Mouse (Mus musculus) kidney, embryonic 14.5 days (tissue): ENCODE data around the gene Tfap2a. TPM values are rescaled to one million over a fixed set of nuclear protein-coding genes. Genes with fewer than 3 reads are reported as not detected.

ENCODE experiments used
- ATAC-seq: fragments of 200-750 bp; cut with Nextera tagmentation; 2 replicates; pipeline ENCODE4 v1.8.0; 2017; ENCODE audit warnings: moderate number of reproducible peaks, mild to moderate bottlenecking, moderate TSS enrichment, moderate library complexity; ENCODE audit not compliant: low FRiP score, low TSS enrichment
- H3K27ac ChIP-seq: fragments of 300-500 bp; sonication (generic); 2 replicates; pipeline ENCODE4 v1.5.1; 2014; ENCODE audit warnings: low read depth, mild to moderate bottlenecking, low read length, moderate library complexity, mixed read lengths
- H3K27me3 ChIP-seq: fragments of 300-500 bp; sonication (generic); 2 replicates; pipeline ENCODE4 v1.6.1; 2014; ENCODE audit warnings: mild to moderate bottlenecking, low read length; ENCODE audit not compliant: control insufficient read depth, insufficient read depth
- H3K36me3 ChIP-seq: fragments of 300-500 bp; sonication (generic); 2 replicates; pipeline ENCODE4 v1.6.1; 2014; ENCODE audit warnings: low read length, mixed read lengths; ENCODE audit not compliant: control insufficient read depth, insufficient read depth
- H3K4me1 ChIP-seq: fragments of 300-500 bp; sonication (generic); 2 replicates; pipeline ENCODE4 v1.6.1; 2014; ENCODE audit warnings: low read length, mixed read lengths; ENCODE audit not compliant: control insufficient read depth, insufficient read depth
- H3K4me2 ChIP-seq: fragments of 300-500 bp; sonication (generic); replicated peaks from 2 replicates; pipeline ENCODE4 v1.6.1; 2014; ENCODE audit warnings: low read depth, mild to moderate bottlenecking, low read length
- H3K4me3 ChIP-seq: fragments of 300-500 bp; sonication (generic); 2 replicates; pipeline ENCODE4 v1.5.1; 2014; ENCODE audit warnings: mild to moderate bottlenecking, low read length
- H3K9ac ChIP-seq: fragments of 300-500 bp; sonication (generic); 2 replicates; pipeline ENCODE4 v1.6.1; 2014; ENCODE audit warnings: low read depth, mild to moderate bottlenecking, low read length, moderate library complexity
- H3K9me3 ChIP-seq: fragments of 300-500 bp; sonication (generic); 2 replicates; pipeline ENCODE4 v1.6.1; 2016; ENCODE audit warnings: low read length; ENCODE audit not compliant: control insufficient read depth
- WGBS: fragments of 180-500 bp; shearing (Covaris S2); extraction: QIAGEN DNeasy Blood & Tissue Kit; methylation state at CpG from one replicate; pipeline ENCODE4 v1.1.7; 2014; 5-methylcytosine and 5-hydroxymethylcytosine counted together
- polyA plus RNA-seq: library from polyadenylated mRNA; unstranded; fragments of >200 nt; fragmentation: Nextera tagmentation; extraction: Ambion mirVana; gene quantifications from 2 replicates; pipeline ENCODE4 v1.2.1, GENCODE M21; 2014

Gene Tfap2a
- polyA plus RNA-seq, 1 experiment from 2014 or later = 4.8 TPM

GRCm38 (mm10) chr13:40729592-40730431, 8.4 kb downstream of the Tfap2a start:
- ATAC-seq = no peak
- no peaks in the 10 kb centered on the region for H3K4me1 ChIP-seq
- under 1% methylated on average over 52 of the region's 52 CpGs for WGBS

GRCm38 (mm10) chr13:40729037-40729436, 9.1 kb downstream of the Tfap2a start:
- H3K27me3 ChIP-seq = peaks cover 70% of the 10 kb centered on the region

More at GRCm38 (mm10) chr13:40729592-40730431, 8.4 kb downstream of the Tfap2a start:
- Histone ChIP-seq H3K27me3 (peaks cover 73% of the 10 kb centered on the region), H3K4me3 (peak overlapping the region; percentile 38), H3K9me3 (no peaks in the 10 kb centered on the region), H3K27ac (peak overlapping the region; percentile 59; the same call in 1 of the 2 replicates), H3K4me2 (no peak overlapping the region; the same call in 1 of the 2 replicates), H3K9ac (peak overlapping the region; percentile 53), H3K36me3 (no peaks in the 10 kb centered on the region)

DNA sequence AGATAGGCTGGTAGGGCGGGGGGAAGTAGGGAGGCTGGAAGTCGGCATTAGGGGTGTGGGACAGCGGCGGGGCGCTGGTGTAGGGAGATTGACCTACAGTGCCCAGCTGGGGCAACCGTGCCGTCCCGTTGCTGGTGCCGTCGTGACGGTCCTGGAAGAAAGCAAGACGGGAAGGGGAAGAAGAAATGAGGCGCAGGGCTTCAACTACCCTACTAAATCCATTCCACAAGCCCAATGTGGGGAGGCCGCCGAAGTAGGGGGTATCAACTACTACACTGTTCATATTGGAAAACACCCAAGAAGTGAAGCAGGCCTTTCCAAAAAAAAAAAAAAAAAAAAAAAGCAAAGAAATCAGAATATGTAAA, 9.6 kb downstream of the Tfap2a start:
- Histone ChIP-seq H3K4me3 (peak overlapping the region; percentile 38), H3K27ac (no peak overlapping the region), H3K9ac (peak overlapping the region; percentile 61), H3K36me3 (no peaks in the 10 kb centered on the region), H3K4me1 (no peaks in the 10 kb centered on the region), H3K27me3 (peaks cover 70% of the 10 kb centered on the region), H3K9me3 (no peaks in the 10 kb centered on the region), H3K4me2 (peak overlapping the region; percentile 28)
- 1% methylated on average over 15 of the region's 15 CpGs for whole genome bisulfite sequencing
- ATAC-seq = no peak

More at GRCm38 (mm10) chr13:40729037-40729436, 9.1 kb downstream of the Tfap2a start:
- Histone ChIP-seq H3K36me3 (no peaks in the 10 kb centered on the region), H3K4me2 (peak overlapping the region; percentile 28; the same call in 1 of the 2 replicates), H3K4me3 (peak overlapping the region; percentile 38), H3K9me3 (no peaks in the 10 kb centered on the region), H3K9ac (peak overlapping the region; percentile 53; the same call in 1 of the 2 replicates), H3K27ac (peak overlapping the region; percentile 59; the same call in 1 of the 2 replicates), H3K4me1 (no peaks in the 10 kb centered on the region)
- WGBS = 3% methylated on average over 13 of the region's 13 CpGs
- ATAC-seq = no peak

DNA sequence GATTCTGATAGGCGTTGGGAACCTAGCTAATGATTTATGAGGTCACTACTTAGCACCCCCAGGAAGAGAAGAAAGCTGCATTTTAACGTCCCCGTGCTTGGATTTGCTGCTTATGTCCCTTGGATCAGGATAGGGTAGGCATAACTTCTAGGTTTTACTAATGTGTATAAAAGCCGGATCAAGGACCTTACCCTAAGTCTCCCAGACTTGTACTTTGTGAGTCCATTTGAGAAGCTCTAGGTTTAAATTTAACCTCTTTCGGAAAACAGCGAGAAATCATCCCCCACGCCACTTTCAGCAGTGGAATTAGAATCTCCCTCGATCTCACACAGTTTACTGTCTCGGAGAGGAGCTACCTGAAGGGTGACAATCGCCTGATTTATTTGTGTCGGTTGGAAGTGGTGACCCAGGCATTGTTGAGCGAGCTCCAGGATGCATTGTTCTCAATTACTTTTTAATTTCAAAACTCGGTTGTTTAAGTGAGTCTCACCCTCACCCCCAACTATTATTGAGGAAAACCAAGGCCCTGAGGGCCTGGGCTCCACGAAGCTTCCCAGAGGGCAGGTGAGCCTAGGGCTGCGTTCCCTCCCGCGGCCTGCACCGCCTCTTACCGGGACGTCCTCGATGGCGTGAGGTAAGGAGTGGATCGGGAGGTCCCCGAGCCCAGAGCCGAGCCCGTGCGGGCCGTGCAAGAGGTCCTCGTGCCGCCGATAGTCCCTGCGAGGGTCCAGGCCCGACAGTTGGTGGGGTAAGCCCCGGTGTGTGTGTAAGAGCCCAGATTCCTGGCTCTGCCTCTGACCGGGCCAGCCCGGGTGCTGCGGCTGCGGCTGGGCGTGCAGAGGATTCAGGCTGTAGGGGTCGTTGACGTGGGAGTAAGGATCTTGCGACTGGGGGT, 10.2 kb downstream of the Tfap2a start:
- peak overlapping the region; percentile 47 for H3K27ac ChIP-seq

GRCm38 (mm10) chr13:40725924-40726323, 12.3 kb downstream of the Tfap2a start:
- no peaks in the 10 kb centered on the region for H3K4me1 ChIP-seq
- no peak overlapping the region for H3K4me3 ChIP-seq
- no peaks in the 10 kb centered on the region for H3K9me3 ChIP-seq
- no peak overlapping the region for H3K27ac ChIP-seq
- H3K9ac ChIP-seq = no peak overlapping the region
- ATAC-seq = no peak
- 2% methylated on average over 7 of the region's 7 CpGs for WGBS
- H3K4me2 ChIP-seq = no peak overlapping the region; the same call in 1 of the 2 replicates
- peaks cover 61% of the 10 kb centered on the region for H3K27me3 ChIP-seq
- H3K36me3 ChIP-seq = no peaks in the 10 kb centered on the region

More for the DNA sequence above, 10.2 kb downstream of the Tfap2a start:
- WGBS = 1% methylated on average over 42 of the region's 42 CpGs
- no peaks in the 10 kb centered on the region for H3K9me3 ChIP-seq
- H3K9ac ChIP-seq = peak overlapping the region; percentile 61
- H3K36me3 ChIP-seq = no peaks in the 10 kb centered on the region
- peak overlapping the region; percentile 38 for H3K4me3 ChIP-seq
- peaks cover 69% of the 10 kb centered on the region for H3K27me3 ChIP-seq
- no peaks in the 10 kb centered on the region for H3K4me1 ChIP-seq
- peak overlapping the region; percentile 28 for H3K4me2 ChIP-seq
- ATAC-seq = no peak

GRCm38 (mm10) chr13:40723598-40723920, 14.6 kb downstream of the Tfap2a start:
- ATAC-seq = no peak
- Histone ChIP-seq H3K27me3 (peaks cover 64% of the 10 kb centered on the region), H3K27ac (peak overlapping the region; percentile 51; the same call in 1 of the 2 replicates), H3K9ac (peak overlapping the region; percentile 51; the same call in 1 of the 2 replicates), H3K9me3 (no peaks in the 10 kb centered on the region), H3K4me1 (no peaks in the 10 kb centered on the region), H3K36me3 (no peaks in the 10 kb centered on the region), H3K4me2 (peak overlapping the region; percentile 54), H3K4me3 (peak overlapping the region; percentile 53)
- 6% methylated on average over 5 of the region's 5 CpGs for WGBS

GRCm38 (mm10) chr13:40722741-40723597, 15.2 kb downstream of the Tfap2a start:
- Histone ChIP-seq H3K4me1 (no peaks in the 10 kb centered on the region), H3K4me2 (peak overlapping the region; percentile 54), H3K36me3 (no peaks in the 10 kb centered on the region), H3K27ac (peak overlapping the region; percentile 51; the same call in 1 of the 2 replicates), H3K9me3 (no peaks in the 10 kb centered on the region), H3K9ac (peak overlapping the region; percentile 51; the same call in 1 of the 2 replicates), H3K4me3 (peak overlapping the region; percentile 53), H3K27me3 (peaks cover 64% of the 10 kb centered on the region)
- under 1% methylated on average over 61 of the region's 70 CpGs for WGBS
- peak; percentile 98 for ATAC-seq

- Histone ChIP-seq H3K9me3 (no peaks in the 10 kb centered on the region), H3K4me2 (no peak overlapping the region), H3K27me3 (peaks cover 75% of the 10 kb centered on the region), H3K36me3 (no peaks in the 10 kb centered on the region), H3K4me3 (no peak overlapping the region), H3K4me1 (peaks cover 4% of the 10 kb centered on the region; the same call in 1 of the 2 replicates), H3K9ac (no peak overlapping the region), H3K27ac (no peak overlapping the region)
- WGBS = 4% methylated on average over 9 of the region's 9 CpGs
- ATAC-seq = no peak
Measured at GRCm38 (mm10) chr13:40719741-40720082, 18.5 kb downstream of the Tfap2a start.
